8 mouse cellular contexts compared by ENCODE assay signal in genomic region chr17:45873200-45873955, GRCm38 (mm10).
DNase-seq lines count a peak whose midpoint lies in the region; ATAC-seq and TF ChIP-seq lines count a peak whose summit lies in the region.

No protein-coding gene starts in this region.

- no peak overlapping the region for H3K27ac ChIP-seq in heart, embryonic 14.5 days (replicated peaks in 1 of 2; ENCODE audit: control insufficient read depth in 1 of 2, insufficient read depth in 1 of 2, low read depth in 2 of 2, low read length in 2 of 2)
- H3K27ac ChIP-seq in midbrain, embryonic 15.5 days: peak overlapping the region; percentile 76
- H3K27ac ChIP-seq in cerebellum, adult 2 months (ENCODE audit: insufficient read depth, low read length): no peak overlapping the region

- H3K4me3 ChIP-seq in C2C12 (ENCODE audit: insufficient read depth, poor library complexity, severe bottlenecking): no peak overlapping the region
- no peak overlapping the region; a peak in 1 of 4 replicates for H3K4me3 ChIP-seq in heart, embryonic 14.5 days (ENCODE audit: control insufficient read depth in 1 of 2, insufficient read depth in 1 of 2, low read depth in 1 of 2, low read length in 2 of 2)
- H3K4me3 ChIP-seq in midbrain, embryonic 15.5 days: no peak overlapping the region
- no peak overlapping the region for H3K4me3 ChIP-seq in cerebellum, adult 2 months (replicated peaks; ENCODE audit: insufficient read depth, low read depth, low read length)

- no peaks in the 10 kb centered on the region for H3K36me3 ChIP-seq in C2C12 (ENCODE audit: control insufficient read depth, insufficient read depth)
- H3K36me3 ChIP-seq in heart, embryonic 14.5 days (ENCODE audit: control insufficient read depth, insufficient read depth, low read length): no peaks in the 10 kb centered on the region
- no peaks in the 10 kb centered on the region for H3K36me3 ChIP-seq in midbrain, embryonic 15.5 days (replicated peaks)

- H3K79me3 ChIP-seq in C2C12 (ENCODE audit: low read depth): no peaks in the 10 kb centered on the region

- H3K9me3 ChIP-seq in heart, embryonic 14.5 days (ENCODE audit: control insufficient read depth, low read length): peaks cover under 1% of the 10 kb centered on the region; the same call in 1 of the 2 replicates
- no peaks in the 10 kb centered on the region for H3K9me3 ChIP-seq in midbrain, embryonic 15.5 days

- TF ChIP-seq CTCF in C2C12 (IDR thresholded peaks at IDR 0.05; ENCODE audit: control insufficient read depth, insufficient read depth, insufficient read length): no peak
- no peak for TF ChIP-seq CTCF in cerebellum, adult 2 months (IDR thresholded peaks at IDR 0.05; ENCODE audit: borderline replicate concordance, insufficient read depth, low read depth, low read length)

- H3K79me2 ChIP-seq in C2C12 (ENCODE audit: control insufficient read depth, insufficient read depth): no peaks in the 10 kb centered on the region

- H3K9ac ChIP-seq in heart, embryonic 14.5 days (ENCODE audit: low read length): 0 out of 2 replicates have a peak overlapping the region, but pooled peaks have one; percentile 11
- H3K9ac ChIP-seq in midbrain, embryonic 15.5 days: peak overlapping the region; percentile 7; the same call in 1 of the 2 replicates

- peak overlapping the region; percentile 51 for H3K4me2 ChIP-seq in heart, embryonic 14.5 days (ENCODE audit: low read length)
- H3K4me2 ChIP-seq in midbrain, embryonic 15.5 days: peak overlapping the region; percentile 29

- H3ac ChIP-seq in C2C12 (ENCODE audit: control insufficient read depth, insufficient read length, low read depth): no peak overlapping the region

- no peak; the same call in 1 of the 2 replicates for ATAC-seq in heart, embryonic 14.5 days (ENCODE audit: insufficient number of reproducible peaks, insufficient read depth, low FRiP score, low read depth)
- ATAC-seq in midbrain, embryonic 15.5 days (replicated peaks): peak; percentile 81
- ATAC-seq in megakaryocyte, adult 5-6 weeks (ENCODE audit: poor library complexity, severe bottlenecking): no peak

- TF ChIP-seq POLR2A in cerebellum, adult 2 months (IDR thresholded peaks at IDR 0.05; ENCODE audit: borderline replicate concordance, insufficient read depth, low read length): no peak

- H3K27me3 ChIP-seq in C2C12 (ENCODE audit: control insufficient read depth, insufficient read depth, insufficient read length): no peaks in the 10 kb centered on the region
- peaks cover 43% of the 10 kb centered on the region for H3K27me3 ChIP-seq in heart, embryonic 14.5 days (ENCODE audit: control insufficient read depth, insufficient read depth, low read length)
- H3K27me3 ChIP-seq in midbrain, embryonic 15.5 days (replicated peaks): no peaks in the 10 kb centered on the region
- H3K27me3 ChIP-seq in cerebellum, adult 2 months (ENCODE audit: control insufficient read depth, insufficient read depth, low read length): no peaks in the 10 kb centered on the region

- 8% methylated on average over 21 of the region's 21 CpGs for WGBS in heart, embryonic 14.5 days
- whole genome bisulfite sequencing in midbrain, embryonic 15.5 days: 4% methylated on average over 21 of the region's 21 CpGs
- WGBS in cerebellum, adult 2 months: 57% methylated on average over 21 of the region's 21 CpGs

- peaks cover 15 to 20% of the 10 kb centered on the region in 2 experiments for H3K4me1 ChIP-seq in heart, embryonic 14.5 days (ENCODE audit: control insufficient read depth in 2 of 2, insufficient read depth in 2 of 2, low read length in 2 of 2)
- H3K4me1 ChIP-seq in midbrain, embryonic 15.5 days: peaks cover 30% of the 10 kb centered on the region
- 0 out of 2 replicates have a peak, but pooled peaks cover 3% of the 10 kb centered on the region for H3K4me1 ChIP-seq in cerebellum, adult 2 months (ENCODE audit: control insufficient read depth, insufficient read depth, low read length)

- DNase-seq in brain, adult 2 months (ENCODE audit: low read depth, low spot score): peak; percentile 69
- peak; percentile 58 to 70 for DNase-seq in kidney, postnatal 4 days
- DNase-seq in cerebellum, adult 2 months: no peak
- no peak for DNase-seq in gastrocnemius, postnatal 10 days

TF ChIP-seq in C2C12, 6 proteins besides CTCF, POLR2A, EP300 and RAD21:
- TF ChIP-seq MAX (IDR thresholded peaks at IDR 0.05) (no peak), CEBPB (IDR thresholded peaks at IDR 0.05; ENCODE audit: low read depth) (peak; percentile 88), MYOD1 (IDR thresholded peaks at IDR 0.05; ENCODE audit: control insufficient read depth, insufficient read length, low read depth) (no peak)
TF ChIP-seq in C2C12: peak in this region for 1.

Comparison
In these comparisons a context has a peak if more than half of its experiments do, and no peak if none do; other contexts are left out.
1. DNase-seq: peak in brain, adult 2 months (single experiment) and kidney, postnatal 4 days (2 of 2); none in cerebellum, adult 2 months (0 of 2) and gastrocnemius, postnatal 10 days (single experiment).